Mouse (Mus musculus): Measurements from ENCODE around the gene Dnaic1.

Gene Dnaic1

DNA sequence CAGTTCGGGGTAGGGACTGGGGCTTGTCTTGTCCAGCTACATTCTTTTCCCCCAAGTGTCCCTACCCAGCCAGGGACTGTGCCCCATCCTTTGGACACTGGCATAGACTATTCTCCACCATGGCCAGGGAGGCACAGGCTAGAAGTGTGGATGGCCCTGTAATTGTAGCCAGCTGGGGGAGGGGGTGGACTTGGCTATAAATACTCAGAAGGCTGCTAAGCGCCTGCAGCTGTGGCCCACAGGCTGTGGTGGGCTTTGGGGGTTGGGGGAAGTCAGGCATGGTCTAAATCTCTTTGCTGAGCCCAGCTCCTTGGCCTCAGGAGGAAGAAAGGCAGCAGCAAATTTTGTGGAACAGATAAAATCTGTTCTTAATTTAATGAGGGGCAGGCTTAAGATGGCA, 66.3 kb downstream of the Dnaic1 start:
- no peak for DNase-seq (ENCODE audit: low spot score in 2 of 2)

DNA sequence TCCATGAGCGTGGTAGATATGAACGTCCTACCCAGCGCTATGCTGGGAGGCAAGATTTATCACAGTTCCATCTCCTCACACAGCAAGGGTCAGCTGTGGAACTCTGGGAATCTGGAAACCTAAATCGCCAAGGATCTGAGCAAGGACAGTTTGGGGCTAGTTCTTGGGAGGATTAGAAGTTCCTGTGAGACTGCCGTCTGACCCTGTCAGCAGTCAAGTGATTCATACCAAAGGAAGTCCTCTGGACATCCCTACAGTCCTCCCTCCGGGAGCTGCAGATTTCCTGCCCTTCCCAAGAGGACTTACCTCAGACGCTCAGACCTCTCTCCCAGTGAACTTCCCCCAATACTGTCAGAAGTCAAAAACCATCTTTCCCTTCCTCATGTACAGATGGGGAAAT, 66.8 kb downstream of the Dnaic1 start:
- no peak for DNase-seq (ENCODE audit: low spot score in 2 of 2)

GRCm38 (mm10) chr4:41636882-41637635, 67.5 kb downstream of the Dnaic1 start:
- no peak for DNase-seq (ENCODE audit: low spot score in 2 of 2)

DNA sequence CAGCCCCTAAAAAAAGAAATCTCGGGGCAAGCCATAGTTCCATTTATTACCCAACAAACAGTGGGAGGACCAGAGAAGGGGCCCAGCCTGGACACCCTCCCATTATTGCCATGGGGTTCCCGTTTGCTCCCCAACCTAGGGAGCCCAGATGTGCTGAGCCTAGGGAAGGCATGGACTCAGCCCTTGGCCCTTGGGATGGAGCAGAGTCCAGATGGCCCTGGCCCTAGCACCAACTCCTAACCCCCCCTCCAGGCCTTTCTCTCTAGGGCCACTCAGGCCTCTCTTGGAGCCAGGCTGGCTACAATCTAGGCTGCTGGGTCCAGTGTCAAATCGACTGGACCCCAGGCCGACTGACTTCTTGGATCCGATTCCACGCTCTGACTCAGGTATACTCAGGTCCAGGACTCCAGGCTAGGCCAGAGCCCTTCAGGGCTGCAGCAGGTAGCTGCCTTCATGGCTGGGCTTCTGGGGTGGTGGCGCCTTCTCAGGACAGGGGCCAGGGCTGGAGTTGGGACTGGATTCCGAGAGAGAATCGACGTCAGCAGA, 68.7 kb downstream of the Dnaic1 start:
- DNase-seq (ENCODE audit: low spot score in 2 of 2): no peak

GRCm38 (mm10) chr4:41638828-41639213, 69.2 kb downstream of the Dnaic1 start:
- no peak for DNase-seq (ENCODE audit: low spot score in 2 of 2)

GRCm38 (mm10) chr4:41639214-41639841, 69.8 kb downstream of the Dnaic1 start:
- DNase-seq (ENCODE audit: low spot score in 2 of 2): no peak

- DNase-seq (ENCODE audit: low spot score in 2 of 2): peak; percentile 90 to 92
Measured at GRCm38 (mm10) chr4:41639913-41640507, 70.4 kb downstream of the Dnaic1 start, which contains the start of gene Enho. TSS of gene Enho (minus strand) at chr4:41640324.

GRCm38 (mm10) chr4:41641199-41641822, 71.7 kb downstream of the Dnaic1 start:
- DNase-seq (ENCODE audit: low spot score in 2 of 2): no peak

DNA sequence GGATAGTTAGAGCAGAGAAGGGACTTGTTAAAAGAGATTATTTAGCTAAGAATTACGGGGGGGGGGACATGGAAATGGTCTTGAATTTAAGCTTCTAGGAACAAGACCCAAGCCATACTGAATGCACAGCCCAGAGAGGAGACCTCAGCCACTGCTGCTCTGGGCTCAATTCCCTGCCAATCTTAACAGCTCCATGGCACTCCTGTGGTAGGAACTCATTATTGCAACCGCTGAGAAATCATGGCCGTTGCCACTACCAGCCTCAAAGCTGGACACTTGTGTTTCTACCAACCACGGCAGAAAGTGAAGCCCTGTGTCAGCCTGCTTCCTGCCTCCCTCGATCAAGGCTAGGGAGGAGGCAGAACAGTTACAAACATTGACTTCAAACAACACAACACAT, 75.9 kb downstream of the Dnaic1 start:
- no peak for DNase-seq (ENCODE audit: low spot score in 2 of 2)

DNA sequence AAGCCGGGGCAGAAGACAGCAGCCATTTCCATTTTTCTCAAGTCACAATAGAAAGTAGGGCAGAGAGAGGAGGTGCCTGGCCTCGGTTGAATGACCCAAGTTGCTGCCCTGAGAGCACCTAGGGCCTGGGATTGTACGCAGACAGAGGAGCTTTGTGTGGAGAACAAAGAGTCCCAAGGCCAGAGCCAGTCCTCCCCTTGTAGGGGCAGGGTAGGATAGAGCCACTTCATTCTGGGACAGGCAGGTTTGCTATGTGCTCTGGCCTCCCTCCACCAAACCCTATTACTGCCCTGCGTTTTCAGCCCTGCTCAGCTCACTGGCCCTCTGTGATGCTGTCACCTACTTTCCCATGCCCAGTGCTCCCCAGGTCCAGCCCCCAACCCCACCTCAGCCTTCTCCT, 78.6 kb downstream of the Dnaic1 start:
- no peak for DNase-seq (ENCODE audit: low spot score in 2 of 2)

DNA sequence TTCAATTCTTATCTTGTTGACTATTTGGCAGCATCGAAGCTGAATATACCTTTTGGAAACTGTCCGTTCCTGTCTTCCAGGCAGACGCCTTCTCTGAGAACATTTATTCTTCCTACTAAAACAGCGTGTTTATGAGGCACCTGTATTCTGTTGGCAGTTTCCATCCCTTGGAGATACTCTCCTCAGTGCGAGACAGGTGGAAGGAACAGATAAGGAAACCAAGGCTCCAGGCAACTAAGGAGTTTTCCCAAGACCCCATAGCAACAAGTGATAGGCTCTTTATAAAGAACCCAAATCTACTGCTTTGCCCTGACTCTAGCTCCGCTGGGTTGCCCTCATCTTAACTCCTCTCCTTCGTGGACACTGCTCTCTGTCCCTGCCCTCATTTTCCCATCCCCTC, 79.1 kb downstream of the Dnaic1 start:
- DNase-seq (ENCODE audit: low spot score in 2 of 2): no peak

GRCm38 (mm10) chr4:41653296-41653695, 83.7 kb downstream of the Dnaic1 start:
- DNase-seq (ENCODE audit: low spot score in 2 of 2): peak; percentile 47 to 61

DNA sequence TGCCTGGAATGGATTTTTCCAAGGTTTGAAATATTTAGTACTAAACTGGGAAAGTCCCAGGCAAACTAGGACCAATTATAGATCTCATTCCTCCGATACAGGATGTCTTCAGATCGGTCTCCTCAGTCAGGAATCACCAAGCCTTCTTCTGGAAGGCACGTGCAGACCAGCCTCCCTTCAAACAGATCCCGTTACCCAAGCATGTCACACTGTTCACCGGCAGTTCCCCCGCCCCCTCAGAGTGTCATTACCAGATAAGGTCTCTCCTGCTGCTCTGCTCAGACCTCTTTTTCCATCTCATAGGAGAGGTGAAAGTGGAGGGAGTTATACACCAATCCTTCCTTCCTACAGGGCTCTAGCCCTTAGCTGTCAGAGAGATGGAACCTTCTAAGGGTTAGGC, 84.2 kb downstream of the Dnaic1 start:
- no peak for DNase-seq (ENCODE audit: low spot score in 2 of 2)

- no peak for DNase-seq (ENCODE audit: low spot score in 2 of 2)
Measured at GRCm38 (mm10) chr4:41654217-41654616, 84.6 kb downstream of the Dnaic1 start.

DNA sequence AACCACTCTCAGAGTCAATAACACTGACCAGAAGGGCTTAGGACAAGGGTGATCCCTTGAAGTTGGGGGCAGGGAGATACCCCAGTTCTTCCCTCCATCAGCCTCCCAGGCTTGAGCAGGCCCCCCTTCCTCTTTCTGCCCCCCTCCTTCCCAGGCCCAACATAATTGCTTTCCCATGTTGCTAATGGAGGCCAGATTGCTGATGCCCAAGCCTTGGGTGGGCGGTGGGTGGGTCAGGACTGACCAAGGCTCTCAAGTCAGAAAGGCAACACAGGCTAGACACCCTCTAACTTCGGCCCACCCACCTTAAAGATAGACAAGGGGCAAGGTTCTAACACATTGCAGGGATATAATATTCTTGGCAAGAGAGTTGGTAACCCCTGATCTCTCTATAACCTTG, 86.0 kb downstream of the Dnaic1 start:
- no peak for DNase-seq (ENCODE audit: low spot score in 2 of 2)

- DNase-seq (ENCODE audit: low spot score in 2 of 2): no peak
Measured at GRCm38 (mm10) chr4:41658566-41659384, 89.2 kb downstream of the Dnaic1 start.

DNA sequence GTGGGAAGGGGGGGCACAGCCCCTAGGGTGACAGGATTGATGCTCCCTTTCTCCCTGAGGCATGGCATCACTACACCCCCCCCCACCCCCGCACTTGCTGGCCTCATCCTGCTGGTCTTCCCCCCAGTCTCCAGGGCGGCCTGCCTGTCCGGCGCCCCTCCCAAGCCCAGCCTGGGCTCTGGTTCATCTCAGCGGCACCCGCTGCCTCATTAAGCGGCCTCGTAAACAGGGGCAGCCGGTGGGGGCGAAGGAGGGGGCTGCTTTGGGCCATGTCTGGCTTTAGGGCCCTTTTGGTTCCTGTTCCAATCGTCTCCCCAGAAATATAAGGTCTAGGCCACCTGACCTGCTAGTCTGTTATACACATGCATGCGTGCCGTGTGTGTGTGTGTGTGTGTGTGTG, 90.0 kb downstream of the Dnaic1 start:
- DNase-seq (ENCODE audit: low spot score in 2 of 2): no peak

DNA sequence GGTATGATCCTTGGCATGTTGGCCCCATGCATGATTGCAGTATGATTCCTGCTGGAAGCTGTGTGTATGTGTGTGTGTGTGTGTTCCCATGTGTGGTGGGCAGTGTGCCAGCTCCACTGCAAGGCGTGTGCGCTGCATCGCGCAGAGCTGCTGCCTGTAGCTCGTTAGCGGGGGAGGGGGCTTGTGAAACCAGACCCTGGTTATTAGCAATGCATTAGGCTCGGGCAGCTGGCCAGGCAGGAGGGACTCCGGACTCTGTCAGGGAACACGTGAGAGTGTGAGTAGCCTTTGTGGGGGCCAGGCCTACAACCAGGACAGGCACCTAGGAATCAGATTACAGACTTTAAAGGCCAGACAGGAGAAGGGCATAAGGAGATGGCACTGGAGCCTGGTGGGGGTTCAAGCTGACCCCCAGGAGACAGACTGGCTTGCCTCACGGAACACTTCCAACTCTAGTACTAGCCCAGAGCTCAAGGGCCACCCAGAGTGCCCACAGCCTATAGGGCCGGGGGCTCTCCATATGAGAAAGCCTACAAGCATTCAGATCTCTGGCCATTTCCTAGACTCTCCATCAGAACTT, 91.4 kb downstream of the Dnaic1 start:
- no peak for DNase-seq (ENCODE audit: low spot score in 2 of 2)

DNA sequence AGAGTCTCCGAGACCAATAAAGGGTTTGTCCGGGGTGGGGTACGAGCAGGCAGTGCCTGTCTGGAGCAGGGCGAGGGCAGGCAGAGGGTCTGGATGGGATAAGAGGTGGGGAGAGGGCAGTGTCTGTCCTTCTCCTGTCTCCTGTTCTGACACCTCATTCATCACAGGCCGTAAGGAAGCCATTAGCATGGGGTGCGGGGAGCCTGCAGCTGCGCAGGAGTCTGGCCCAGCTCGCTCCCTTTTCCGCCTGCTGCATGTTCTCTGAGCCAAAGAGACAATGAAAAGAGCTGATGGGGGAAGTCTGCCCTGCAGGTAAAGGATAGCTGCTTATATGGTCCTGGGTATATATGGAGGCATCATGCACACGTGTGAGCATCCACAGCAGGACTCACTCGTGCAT, 93.1 kb downstream of the Dnaic1 start:
- no peak for DNase-seq (ENCODE audit: low spot score in 2 of 2)

DNA sequence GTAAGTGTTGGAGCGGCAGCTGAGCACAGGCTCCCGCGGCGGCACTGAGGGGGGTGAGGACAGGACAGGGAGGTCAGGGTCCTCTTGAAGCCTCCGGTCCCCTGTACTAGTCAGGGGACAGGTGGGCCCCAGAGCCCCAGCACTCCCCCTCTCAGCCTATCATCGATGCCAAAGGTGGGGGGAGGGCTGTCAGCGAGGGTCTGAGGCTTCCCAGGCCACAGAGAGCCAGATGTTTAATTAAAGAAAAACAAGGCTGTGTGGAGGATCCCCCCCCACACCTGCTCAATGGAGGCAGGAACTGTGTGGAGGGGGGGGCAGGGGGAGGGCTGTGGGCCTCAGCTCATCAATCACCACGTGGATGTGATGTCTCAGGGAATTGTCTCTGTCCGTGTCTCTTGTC, 94.0 kb downstream of the Dnaic1 start:
- no peak for DNase-seq (ENCODE audit: low spot score in 2 of 2)

GRCm38 (mm10) chr4:41664533-41664932, 95.0 kb downstream of the Dnaic1 start:
- no peak for DNase-seq (ENCODE audit: low spot score in 2 of 2)
